Mouse (Mus musculus): Measurements from ENCODE around the gene Fgf22.

- TF ChIP-seq POLR2A (IDR thresholded peaks at IDR 0.05; ENCODE audit: extremely low read depth, insufficient read depth, low read length), result no peak
- no peak for TF ChIP-seq CTCF (IDR thresholded peaks at IDR 0.05; ENCODE audit: low read depth, low read length)
Measured at GRCm38 (mm10) chr10:79793738-79794490, 39.0 kb downstream of the Fgf22 start.

Data from liver, adult 2 months (tissue).